Mouse (Mus musculus) erythroid progenitor cell, adult 5-6 weeks (primary cell): ENCODE data around the gene Art5. TPM values are rescaled to one million over a fixed set of nuclear protein-coding genes. Genes with fewer than 3 reads are reported as not detected.
A peak's percentile ranks its signal among the peaks of the same experiment; 100 is the strongest.

Source experiments
- ATAC-seq: replicated peaks from 2 replicates; pipeline ENCODE4 v1.8.0; 2016; ENCODE audit warnings: moderate number of reproducible peaks, mild to moderate bottlenecking, moderate TSS enrichment, inconsistent platforms; ENCODE audit not compliant: poor library complexity, low FRiP score, severe bottlenecking
- total RNA-seq, 2 experiments: library from RNA; stranded (forward) in 1 of 2; stranded (reverse) in 1 of 2; fragments of 150-400 nt in 1 of 2; fragments of 186-747, 209-891 nt in 1 of 2; gene quantifications; 2 replicates each; pipeline versions ENCODE4 v1.2.3 to v1.2.4; 2015 to 2017; ENCODE audit warnings: low replicate concordance in 2 of 2

The Art5 gene
- total RNA-seq (2015; ENCODE audit: low replicate concordance) (not detected in 2 replicates), total RNA-seq (2017; ENCODE audit: low replicate concordance) (not detected in 2 replicates)

DNA sequence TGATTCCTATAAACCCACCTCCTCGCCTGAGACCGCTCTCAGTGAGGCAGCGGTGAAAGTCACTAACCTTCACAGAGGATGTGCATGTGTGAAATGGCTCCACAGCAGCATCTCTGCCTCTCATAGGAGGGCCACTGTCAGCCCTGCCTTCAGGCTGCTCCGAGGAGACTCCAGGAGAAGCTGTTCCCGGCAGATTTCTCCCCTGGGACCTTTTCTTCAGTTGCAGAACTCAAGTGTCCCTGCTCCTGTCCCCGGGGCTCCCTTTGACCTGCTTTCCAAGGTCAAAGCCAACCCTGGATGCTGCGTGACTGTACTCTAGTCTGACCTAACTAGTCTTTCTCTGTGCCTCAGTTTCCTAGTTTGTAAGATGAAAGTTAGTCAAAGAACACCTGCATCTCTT lies at the start of gene Art5:
Gene Art5 (minus strand): TSS at position 319 of the 400 bp plus-strand sequence.
- ATAC-seq, result no peak

DNA sequence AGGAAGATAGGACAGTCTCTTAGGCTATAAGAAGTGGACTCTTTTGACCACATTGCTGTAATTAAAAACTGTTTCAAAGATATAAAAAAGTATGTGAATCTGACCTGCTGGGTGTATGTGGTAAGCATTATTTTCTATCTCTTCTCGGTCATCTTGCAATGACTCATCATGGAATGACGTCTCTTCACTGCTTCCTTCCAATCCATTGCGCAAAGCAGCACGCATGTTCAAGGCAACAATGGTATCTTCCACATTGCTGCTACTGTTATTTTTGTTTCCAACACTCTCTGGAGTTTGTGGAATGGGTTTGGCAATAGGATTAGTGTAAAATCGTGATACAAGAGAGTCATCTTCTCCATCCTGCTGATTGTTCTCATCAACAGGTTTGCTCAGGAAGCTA lies 44.4 kb upstream of the Art5 start:
- no peak for ATAC-seq

DNA sequence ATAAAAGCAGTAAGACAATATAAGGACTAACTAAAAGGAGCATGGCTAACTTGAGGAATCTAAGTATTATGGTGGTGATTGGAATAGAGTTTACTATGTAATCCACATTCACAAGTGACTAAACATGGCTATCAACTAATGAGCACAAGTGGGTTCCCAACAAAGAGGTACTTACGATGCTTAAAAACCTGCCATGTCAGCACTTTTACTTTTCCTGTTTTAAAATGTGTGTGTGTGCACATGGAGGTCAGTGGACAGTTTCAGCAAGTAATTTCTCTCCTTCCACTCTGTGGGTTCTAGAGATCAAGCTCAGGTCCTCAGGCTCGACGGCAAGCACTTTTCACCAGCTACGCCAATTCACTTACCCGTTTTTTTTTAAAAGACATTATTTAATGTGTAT lies 28.6 kb upstream of the Art5 start:
- ATAC-seq, result no peak

DNA sequence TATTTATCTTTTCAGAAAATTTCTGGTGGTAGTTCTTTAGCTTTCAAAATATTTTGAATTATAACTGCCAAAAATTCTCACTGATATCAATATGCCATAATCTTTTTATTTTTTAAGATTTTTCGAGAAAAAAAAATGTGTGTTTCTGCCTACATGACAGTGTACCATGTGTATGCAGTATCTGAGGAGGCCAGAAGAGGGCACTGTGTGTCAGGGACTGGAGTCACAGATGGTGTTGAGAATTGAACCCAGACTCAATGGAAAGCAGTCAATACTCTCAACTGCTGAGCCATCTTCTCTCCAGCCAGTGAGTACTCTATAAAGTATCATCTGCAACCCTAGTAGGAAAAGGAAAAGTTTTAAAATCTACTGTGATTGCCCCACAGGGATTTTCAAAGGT lies 28.2 kb upstream of the Art5 start:
- ATAC-seq, result peak; percentile 78

DNA sequence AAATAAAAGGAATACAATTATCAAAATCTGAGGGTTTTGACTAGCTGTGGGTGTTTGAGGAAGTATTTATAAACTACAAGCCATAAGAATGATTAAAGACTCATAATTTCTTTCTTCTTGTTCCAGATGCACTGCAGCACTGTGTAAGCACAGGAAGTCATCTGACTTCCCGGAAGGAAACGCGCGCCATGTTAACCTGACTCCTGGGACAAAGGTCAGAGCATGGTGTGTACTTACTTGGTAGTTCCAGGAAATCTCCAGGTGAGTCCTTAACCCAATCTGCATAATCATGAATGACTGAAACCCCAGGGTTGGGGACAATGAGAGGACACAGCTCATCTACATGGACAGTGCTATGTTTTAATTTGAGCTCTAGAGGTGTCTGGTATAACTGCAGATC lies 23.1 kb upstream of the Art5 start:
- ATAC-seq, result no peak

DNA sequence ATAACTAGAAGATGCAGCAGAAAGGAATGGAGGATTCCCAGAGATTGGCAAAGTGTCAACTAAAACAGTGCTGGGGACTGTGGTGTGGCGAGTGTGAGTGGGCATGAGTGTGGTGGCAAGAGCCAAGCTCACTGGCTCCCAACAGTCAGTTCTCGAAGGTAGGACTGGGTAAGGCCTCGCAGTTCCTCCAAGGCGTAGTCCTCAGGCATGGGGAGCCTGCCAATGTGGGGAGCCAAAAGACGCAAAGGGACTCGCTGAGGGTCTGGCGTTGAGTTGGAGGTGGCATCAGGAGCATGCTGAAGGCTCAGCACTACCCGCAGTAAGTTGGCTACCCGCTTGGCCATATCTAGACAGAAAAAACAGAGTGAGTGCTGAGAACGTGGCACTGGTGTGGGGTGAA lies 11.0 kb upstream of the Art5 start:
- no peak for ATAC-seq

DNA sequence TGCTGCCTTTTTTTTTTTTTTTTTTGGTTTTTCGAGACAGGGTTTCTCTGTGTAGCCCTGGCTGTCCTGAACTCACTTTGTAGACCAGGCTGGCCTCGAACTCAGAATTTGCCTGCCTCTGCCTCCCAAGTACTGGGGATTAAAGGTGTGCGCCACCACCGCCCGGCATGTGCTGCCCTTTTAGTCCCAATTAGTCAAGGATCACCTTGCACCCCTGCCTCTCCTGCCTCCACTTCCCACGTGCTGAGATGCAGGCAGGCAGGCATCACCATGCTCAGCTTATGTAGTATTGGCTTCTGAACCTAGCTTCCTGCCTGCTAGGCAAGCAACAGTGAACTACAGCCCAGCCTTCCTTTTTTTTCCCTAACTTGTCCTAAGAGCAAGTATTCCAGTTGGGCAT lies 8.1 kb upstream of the Art5 start:
- no peak for ATAC-seq

DNA sequence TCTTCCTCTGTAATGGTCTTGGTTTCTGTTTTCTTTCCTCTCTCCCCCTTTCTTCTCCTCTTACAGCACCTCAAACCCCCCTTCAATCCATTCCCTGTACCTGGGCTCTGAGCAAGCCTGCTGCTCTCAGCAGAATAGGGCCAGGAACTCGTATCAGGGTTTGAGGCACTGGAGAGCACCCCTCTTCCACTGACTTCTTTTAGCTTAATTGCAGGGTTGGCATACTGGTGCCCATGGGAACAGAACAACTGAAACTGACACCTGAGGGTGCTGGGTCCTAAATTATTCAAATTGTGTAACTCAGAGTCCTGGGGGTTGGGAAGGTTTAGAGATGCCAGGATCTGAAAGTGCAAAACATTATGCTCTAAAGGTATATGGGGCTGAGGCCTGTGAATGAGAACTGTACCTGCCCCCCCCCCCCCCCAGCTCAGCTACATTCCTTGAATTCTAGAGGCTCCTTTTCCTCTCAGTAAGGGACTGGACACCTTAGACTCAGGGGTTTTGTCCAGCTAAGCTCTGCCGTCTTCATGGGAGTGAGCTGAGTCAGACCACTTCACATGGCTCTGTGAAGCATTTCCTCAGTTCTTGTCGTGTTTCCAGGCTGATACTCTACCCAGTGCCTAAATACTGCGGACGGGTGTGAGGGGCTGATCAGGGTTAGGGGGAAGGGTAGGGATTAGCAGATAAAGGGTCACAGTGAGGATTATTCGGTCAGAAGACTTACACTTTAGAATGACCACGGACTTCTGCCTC lies 7.5 kb upstream of the Art5 start, which contains the start of gene Chrna10:
Gene Chrna10 (minus strand): TSS at position 250 of the 753 bp plus-strand sequence.
- ATAC-seq, result no peak

DNA sequence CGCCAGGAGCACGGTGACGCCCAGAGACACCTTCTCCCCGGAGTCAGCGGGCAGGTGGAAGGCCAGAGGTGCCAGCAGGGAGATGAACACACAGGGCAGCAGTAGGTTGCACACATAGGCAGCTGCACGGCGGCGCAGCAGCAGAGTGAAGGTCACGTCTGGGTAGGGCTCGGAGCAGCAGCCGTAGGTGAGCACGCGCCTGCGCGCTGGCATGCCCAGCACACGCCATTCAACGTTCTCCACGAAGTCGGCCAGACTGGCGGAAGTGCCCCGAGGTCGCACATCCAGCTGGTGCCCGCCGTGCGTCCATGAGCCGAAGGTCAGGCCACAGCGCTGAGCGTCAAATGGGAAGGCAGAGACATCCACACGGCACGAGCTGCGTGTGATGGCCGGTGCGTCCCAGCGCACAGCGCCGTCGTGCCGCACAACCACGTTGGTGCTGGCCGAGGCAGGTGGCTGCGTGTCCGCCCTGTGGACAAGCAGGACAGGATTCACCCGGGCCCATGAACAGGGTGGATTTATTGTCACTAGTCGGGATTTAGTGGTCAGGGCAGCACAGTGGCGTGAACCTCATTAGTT lies 4.0 kb upstream of the Art5 start:
- ATAC-seq, result no peak

DNA sequence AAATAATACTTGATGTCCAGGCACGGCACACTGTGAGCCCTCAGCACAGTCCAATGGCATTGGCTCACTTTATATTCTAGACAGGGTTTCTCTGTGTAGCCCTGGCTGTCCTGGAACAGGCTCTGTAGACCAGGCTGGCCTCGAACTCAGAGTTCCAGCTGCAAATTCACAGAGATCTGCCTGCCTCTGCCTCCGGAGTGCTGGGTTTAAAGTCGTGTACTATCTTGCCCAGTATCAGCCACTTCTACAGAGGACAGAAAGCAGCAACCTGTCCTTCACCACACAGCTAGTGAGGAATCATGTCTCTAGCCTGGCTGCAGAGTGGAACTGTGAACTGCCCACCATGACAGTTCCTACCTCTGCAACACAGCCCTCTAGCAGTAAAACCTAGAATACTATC lies 457 bp upstream of the Art5 start:
- no peak for ATAC-seq

DNA sequence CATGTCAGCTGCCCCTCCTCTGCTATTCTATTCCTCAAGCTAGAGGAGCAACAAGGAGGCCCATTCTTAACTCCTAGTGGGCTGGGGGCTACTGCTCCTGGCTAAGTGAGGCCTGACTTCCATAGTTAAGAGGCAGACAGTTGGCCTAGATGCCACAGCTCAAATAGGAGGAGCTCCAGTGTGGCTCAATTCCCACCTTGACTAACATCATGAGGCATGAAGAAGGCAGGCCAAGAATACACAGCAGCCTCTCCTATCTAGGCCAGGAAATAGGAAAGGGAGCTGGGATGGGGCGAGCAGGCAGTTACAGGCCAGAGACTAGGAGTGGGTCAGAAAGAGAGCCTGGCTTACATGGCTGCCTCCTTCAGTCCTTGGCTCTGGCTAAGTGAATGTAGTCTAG lies 1.1 kb downstream of the Art5 start:
- ATAC-seq, result no peak

DNA sequence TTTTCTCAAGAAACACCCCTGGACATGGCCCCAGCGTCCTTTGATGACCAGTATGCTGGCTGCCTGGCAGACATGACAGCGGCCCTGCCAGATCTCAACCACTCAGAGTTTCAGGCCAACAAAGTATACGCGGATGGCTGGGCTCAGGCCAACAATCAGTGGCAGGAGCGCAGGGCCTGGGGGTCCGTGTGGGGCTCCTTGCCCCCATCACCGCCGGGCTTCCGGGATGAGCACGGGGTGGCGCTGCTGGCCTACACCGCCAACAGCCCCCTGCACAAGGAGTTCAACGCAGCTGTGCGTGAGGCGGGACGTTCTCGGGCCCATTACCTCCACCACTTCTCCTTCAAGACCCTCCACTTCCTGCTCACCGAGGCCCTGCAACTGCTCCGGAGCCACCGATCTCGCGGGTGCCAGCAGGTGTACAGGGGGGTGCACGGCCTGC lies 2.6 kb downstream of the Art5 start:
- ATAC-seq, result no peak

DNA sequence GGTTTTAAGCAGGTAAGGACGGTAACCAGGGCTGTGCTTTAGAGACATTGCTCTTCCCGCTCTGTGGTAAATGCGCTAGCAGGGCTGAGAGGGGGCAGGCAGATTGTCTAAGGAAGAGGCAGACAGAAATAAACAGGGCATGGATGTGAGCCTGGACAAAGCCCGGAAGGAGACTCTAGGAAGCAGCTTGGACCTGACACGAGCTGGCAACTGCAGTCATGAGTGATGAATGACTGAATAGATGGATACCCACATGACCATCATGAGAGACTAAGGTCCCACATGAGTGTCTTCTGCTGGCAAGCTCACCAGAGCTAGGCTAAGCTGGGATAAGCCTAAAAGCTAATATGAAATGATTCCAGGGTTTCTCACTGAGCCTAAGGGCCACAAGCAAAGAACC lies 5.2 kb downstream of the Art5 start:
- ATAC-seq, result no peak

DNA sequence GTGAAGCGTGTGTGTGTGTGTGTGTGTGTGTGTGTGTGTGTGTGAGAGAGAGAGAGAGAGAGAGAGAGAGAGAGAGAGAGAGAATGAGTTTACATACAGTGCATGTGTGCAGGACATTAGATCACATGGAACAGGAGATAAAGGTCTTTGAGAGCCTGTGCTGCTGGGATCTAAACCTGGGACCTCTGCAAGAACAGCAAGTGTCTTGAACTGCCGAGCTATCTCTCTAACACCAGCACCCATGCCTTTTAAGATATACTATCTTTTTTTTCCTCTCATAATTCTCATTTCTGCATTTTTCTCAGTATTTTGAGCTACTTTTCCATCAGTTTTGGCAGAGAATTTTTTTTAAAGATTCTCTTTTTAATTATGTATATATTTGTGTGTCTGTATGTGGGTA lies 5.7 kb downstream of the Art5 start:
- no peak for ATAC-seq

DNA sequence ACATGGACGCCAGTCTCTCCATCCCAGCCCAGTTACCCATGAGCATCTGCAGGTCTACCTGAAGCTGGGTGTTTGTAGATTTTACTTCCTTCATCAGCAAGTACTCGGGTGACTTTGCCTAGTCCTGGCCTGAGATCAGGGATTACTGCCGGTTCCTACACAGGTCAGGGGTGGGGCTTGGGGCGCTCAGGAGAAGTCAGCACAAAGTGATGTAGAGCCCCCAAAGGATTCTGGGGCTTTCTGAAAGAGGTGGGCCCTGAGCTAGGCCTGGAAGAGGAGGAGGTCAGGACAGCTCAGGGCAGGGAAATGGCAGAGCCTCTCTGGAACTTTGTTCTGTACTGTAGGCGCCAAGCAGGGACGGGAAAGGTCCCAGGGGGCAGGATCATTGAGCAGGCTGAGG lies 6.6 kb downstream of the Art5 start:
- no peak for ATAC-seq

DNA sequence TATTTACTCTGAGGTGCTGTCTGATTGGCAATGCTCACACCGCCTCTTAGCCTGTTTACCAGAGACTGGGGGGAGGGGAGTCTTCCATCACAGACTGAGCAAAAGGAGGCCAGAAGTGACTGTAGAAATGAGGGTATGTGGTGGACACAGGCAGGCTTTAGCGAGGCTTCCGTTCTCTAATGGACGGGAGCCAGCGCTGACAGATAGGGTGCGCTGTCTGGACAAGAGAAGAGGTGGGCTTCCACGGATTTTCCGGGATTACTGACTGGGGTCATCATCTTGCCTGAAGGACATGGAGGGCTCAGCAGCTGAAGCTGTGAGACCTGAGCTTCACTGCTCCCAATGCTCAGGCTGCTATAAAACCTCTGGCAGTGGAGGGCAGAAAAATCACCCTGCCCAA lies 7.0 kb downstream of the Art5 start:
- no peak for ATAC-seq

DNA sequence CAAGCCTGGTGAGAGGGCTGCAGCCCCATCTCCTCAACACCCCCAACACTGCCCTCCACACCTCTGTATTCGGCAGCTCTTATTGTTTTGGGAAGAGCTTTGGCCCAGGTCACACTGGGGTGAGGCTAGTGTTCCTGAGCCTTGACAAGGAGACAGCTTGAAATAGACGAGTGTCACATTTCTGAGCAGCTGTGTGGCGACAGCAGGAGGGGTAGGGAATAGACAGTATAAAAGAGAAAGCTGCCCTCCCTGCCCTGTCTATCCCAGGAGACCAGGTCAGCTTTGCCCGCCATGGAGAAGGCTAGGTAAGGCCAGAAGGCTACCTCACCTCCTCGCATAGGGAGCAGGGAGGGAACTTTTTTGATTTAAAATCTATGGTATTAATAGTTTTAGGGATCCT lies 7.8 kb downstream of the Art5 start, which contains the start of gene Art1:
Gene Art1 (plus strand): TSS at position 257 of the 400 bp plus-strand sequence.
- no peak for ATAC-seq

DNA sequence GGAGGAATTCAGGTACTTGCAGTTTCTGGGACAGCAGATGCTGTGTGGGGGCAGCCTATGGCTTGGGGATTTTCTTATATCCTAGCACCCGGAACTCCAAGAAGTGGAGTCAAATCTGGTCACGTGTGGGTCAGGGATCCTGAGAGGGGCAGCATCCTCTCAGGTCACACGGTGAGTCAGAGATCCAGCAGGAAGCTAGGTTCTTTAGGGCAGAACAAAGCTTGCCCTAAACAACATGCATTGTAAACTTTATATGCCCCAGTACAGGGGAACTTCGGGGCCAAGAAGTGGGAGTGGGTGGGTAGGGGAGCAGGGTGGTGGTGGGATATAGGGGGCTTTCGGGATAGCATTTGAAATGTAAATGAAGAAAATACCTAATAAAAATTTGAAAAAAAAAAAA lies 8.4 kb downstream of the Art5 start:
- ATAC-seq, result no peak

DNA sequence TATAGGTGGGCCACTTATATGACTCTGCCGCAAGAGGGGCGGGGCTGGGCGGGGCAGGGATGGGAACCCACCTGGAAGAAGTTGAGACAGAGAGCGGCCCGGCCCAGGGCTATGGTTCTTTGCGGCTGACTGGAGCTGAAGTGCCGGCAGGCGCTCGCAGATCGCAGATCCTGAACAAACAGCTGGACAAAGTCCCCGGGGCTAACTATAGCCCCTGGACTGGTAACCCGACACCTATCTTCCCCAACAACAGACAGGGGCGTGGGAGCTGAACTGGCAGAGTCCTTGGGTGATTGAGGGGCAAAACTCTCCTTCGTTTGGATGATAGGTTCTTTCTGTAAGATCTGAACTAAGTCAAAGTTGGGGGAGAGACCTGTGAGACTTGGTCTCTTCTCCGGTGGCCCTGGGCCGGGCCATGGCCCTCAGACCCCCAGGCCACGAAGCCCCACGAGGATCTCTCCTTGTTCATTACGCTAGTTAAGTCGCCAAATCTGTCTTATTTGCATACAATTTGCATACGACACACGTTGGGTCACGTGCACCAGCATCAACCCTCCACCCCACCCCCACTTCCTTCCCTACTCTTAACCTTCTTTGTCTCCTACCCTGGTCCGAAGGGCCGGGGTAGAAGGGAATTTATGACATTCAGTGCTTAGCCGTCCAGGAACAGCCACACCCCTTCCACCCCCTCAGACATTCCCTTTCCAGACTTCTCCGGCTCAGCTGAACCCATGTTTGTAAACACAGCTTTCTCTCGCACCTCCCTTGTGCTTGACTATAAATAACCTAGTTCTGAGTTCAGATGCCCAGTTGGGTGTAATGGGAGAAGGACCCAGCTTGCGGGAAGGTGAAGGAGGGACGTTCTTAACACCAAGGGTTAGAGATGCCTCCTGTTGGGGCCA lies 9.3 kb downstream of the Art5 start:
- no peak for ATAC-seq

DNA sequence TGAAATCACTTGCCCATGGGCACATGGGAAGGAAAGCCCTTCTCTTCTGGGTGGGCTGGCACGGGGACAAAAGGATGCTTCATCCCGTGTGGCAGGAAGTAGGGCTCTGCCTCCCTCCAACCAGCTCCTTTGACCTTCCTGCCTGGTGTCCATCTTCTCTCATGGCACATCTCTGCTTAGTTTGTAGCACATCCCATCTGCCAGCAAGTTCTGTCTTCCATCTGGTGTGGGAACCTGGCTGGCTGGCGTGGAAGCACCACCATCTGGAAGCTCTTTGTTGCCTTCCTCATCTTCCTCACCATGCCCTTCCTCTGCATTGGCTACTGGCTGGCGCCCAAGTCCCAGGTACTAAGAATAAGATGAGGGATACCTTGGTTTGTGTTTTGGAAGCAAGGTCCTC lies 22.0 kb downstream of the Art5 start:
- no peak for ATAC-seq
